Mouse (Mus musculus) forebrain, embryonic 12.5 days (tissue): ENCODE measurements around the gene Cbx1. TPM values are rescaled to one million over a fixed set of nuclear protein-coding genes. Genes with fewer than 3 reads are reported as not detected.
"Not testable (repeated sequence)": the region's sequence is repeated elsewhere in the genome, so short reads cannot be mapped to it uniquely, and the experiment has no call there.

Experiments
- ATAC-seq: fragments of 200-750 bp; cut with Nextera tagmentation; 2 replicates; pipeline ENCODE4 v1.8.0; 2017; ENCODE audit warnings: moderate TSS enrichment; ENCODE audit not compliant: low FRiP score
- H3K27ac ChIP-seq: fragments of 300-500 bp; sonication (generic); 2 replicates; pipeline ENCODE4 v1.5.1; 2016; ENCODE audit warnings: mild to moderate bottlenecking
- H3K27me3 ChIP-seq: fragments of 300-500 bp; sonication (generic); 2 replicates; pipeline ENCODE4 v1.6.1; 2016; ENCODE audit warnings: mild to moderate bottlenecking
- H3K36me3 ChIP-seq: fragments of 300-500 bp; sonication (generic); replicated peaks from 2 replicates; pipeline ENCODE4 v1.6.1; 2016; ENCODE audit warnings: mild to moderate bottlenecking
- H3K4me1 ChIP-seq: fragments of 300-500 bp; sonication (generic); 2 replicates; pipeline ENCODE4 v1.6.1; 2016
- H3K4me2 ChIP-seq: fragments of 300-500 bp; sonication (generic); 2 replicates; pipeline ENCODE4 v1.6.1; 2016; ENCODE audit warnings: mild to moderate bottlenecking, moderate library complexity
- H3K4me3 ChIP-seq: fragments of 300-500 bp; sonication (generic); replicated peaks from 2 replicates; pipeline ENCODE4 v1.5.1; 2016; ENCODE audit warnings: mild to moderate bottlenecking
- H3K9ac ChIP-seq: fragments of 300-500 bp; sonication (generic); 2 replicates; pipeline ENCODE4 v1.6.1; 2016; ENCODE audit warnings: mild to moderate bottlenecking
- H3K9me3 ChIP-seq: fragments of 300-500 bp; sonication (generic); 2 replicates; pipeline ENCODE4 v1.6.1; 2016
- WGBS: fragments of 180-500 bp; shearing (Covaris S2); methylation state at CpG from one replicate; pipeline ENCODE4 v1.1.7; 2016; 5-methylcytosine and 5-hydroxymethylcytosine counted together
- polyA plus RNA-seq: library from polyadenylated mRNA; unstranded; fragments of >200 nt; fragmentation: Nextera tagmentation; extraction: Ambion mirVana; gene quantifications from 2 replicates; pipeline ENCODE4 v1.2.1, GENCODE M21; 2016

Gene Cbx1
- polyA plus RNA-seq, 1 experiment from 2014 or later, result 168 TPM

DNA sequence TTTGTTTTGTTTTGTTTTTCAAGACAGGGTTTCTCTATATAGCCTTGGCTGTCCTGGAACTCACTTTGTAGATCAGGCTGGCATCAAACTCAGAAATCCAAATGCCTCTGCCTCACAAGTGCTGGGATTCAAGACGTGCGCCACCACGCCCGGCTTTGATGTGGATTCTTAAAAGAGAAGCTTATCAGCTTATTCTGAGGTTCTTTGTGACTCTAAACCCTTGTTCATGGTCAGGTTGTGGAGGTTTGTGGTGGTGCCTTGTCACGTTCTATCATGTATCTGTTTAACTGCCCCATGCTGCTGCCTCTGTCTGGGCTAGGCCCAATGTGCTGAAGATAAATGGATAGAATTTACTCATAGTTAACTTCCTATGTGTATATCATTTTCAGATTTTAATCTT is 16.7 kb downstream of the Cbx1 start:
- Histone ChIP-seq H3K4me2 (no peak overlapping the region), H3K27ac (no peak overlapping the region), H3K4me1 (no peaks in the 10 kb centered on the region), H3K9me3 (no peaks in the 10 kb centered on the region), H3K9ac (no peak overlapping the region), H3K4me3 (no peak overlapping the region), H3K36me3 (peaks cover 90% of the 10 kb centered on the region), H3K27me3 (no peaks in the 10 kb centered on the region)
- WGBS, result 93% methylated on average over 5 of the region's 5 CpGs
- no peak for ATAC-seq

DNA sequence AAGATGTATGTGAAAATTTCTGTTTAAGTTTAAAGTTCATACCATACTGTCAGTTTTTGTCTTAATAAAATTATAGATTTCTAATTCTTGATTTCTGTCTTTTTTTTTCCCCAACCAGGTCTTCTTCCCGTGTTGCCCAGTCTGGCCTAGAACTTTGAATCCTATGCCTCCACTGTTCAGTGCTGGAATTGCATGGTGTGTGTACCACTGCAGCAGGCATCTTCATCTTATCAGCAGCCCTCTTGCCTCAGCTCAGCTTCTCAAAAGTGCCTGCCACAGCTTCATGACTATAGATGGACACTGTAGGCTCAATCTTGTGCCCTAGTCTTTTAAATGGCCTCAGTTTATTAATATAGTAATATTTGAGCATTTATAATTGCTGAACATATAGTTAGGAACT is 19.1 kb downstream of the Cbx1 start:
- ATAC-seq, result no peak
- no peak overlapping the region for H3K9ac ChIP-seq
- H3K4me3 ChIP-seq, result no peak overlapping the region
- H3K9me3 ChIP-seq, result no peaks in the 10 kb centered on the region
- H3K36me3 ChIP-seq, result peaks cover 89% of the 10 kb centered on the region
- no peaks in the 10 kb centered on the region for H3K27me3 ChIP-seq
- WGBS, result 61% methylated on average over 1 of the region's 1 CpGs
- no peak overlapping the region for H3K4me2 ChIP-seq
- no peak overlapping the region for H3K27ac ChIP-seq
- H3K4me1 ChIP-seq, result no peaks in the 10 kb centered on the region

DNA sequence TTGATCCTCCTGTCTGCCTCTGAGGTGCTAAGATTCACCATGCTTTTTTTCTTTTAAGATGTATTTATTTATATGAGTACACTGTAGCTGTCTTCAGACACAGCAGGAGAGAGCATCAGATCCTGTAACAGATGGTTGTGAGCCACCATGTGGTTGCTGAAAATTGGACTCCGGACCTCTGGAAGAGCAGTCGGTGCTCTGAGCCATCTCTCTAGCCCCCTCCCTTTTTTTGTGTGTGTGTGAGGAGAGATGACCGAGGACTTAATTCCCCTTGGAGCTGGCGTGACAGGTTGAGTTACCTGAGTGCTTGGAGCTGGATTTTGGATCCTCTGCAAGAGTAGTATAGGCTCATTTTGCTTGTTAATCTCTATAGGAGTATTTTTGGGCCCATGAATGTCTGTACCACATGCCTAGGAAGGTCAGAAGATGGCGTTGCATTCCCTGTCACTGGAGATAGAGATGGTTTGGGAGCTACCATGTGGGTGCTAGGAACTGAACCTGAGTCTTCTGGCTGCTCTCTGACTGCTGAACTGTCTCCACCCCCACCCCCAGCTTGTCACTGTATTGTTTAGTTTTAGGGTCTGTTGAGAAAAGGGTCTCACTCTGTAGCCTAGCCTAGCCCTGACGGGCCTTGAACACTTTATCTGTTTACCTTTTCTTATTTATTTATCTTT is 20.8 kb downstream of the Cbx1 start:
- H3K9me3 ChIP-seq, result no peaks in the 10 kb centered on the region
- H3K27ac ChIP-seq, result no peak overlapping the region
- no peak for ATAC-seq
- H3K27me3 ChIP-seq, result no peaks in the 10 kb centered on the region
- H3K4me1 ChIP-seq, result no peaks in the 10 kb centered on the region
- H3K36me3 ChIP-seq, result peaks cover 83% of the 10 kb centered on the region
- no peak overlapping the region for H3K9ac ChIP-seq
- 92% methylated on average over 6 of the region's 6 CpGs for WGBS
- no peak overlapping the region for H3K4me2 ChIP-seq
- H3K4me3 ChIP-seq, result no peak overlapping the region

DNA sequence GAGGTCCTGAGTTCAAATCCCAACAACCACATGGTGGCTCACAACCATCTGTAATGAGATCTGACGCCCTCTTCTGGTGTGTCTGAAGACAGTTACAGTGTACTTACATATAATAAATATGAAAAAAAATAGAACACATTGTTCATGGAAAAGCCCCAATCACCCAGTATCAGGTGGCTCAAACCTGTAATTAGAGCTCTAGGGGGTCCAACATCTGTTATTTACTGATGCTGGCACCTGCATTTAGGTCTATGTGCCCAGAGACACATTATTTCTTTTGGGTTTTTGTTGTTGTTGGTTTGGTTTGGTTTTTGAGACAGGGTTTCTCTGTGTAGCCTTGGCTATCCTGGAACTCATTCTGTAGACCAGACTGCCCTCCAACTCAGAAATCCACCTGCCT is 22.3 kb downstream of the Cbx1 start:
- not testable (repeated sequence) for H3K9ac ChIP-seq, H3K27me3 ChIP-seq, H3K9me3 ChIP-seq, H3K4me2 ChIP-seq, H3K4me1 ChIP-seq, H3K4me3 ChIP-seq, ATAC-seq, H3K27ac ChIP-seq
- 91% methylated on average over 1 of the region's 1 CpGs for WGBS
- H3K36me3 ChIP-seq, result peaks cover 79% of the 10 kb centered on the region

DNA sequence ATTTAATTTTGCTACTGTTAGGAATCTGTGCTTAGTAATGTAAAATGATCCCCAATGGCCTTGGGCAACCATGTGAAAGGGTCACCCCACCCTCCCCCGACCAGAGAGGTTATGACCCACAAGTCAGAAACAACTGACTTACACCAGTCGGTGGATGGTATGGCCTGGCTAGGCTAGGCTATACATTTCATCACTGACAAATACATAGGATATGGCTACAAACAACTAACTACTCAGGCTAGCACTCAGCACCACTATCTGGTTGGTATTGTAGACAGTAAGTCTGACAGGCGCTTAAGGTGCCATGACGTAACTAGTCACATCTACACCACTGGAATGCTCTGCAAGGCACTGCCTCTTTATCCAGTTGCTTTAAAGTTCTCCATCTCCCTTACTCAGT is 24.5 kb downstream of the Cbx1 start:
- H3K9me3 ChIP-seq, result no peaks in the 10 kb centered on the region
- H3K4me2 ChIP-seq, result no peak overlapping the region
- H3K4me1 ChIP-seq, result no peaks in the 10 kb centered on the region
- H3K4me3 ChIP-seq, result no peak overlapping the region
- no peak overlapping the region for H3K9ac ChIP-seq
- no peak overlapping the region for H3K27ac ChIP-seq
- WGBS, result 83% methylated on average over 4 of the region's 4 CpGs
- ATAC-seq, result no peak
- H3K27me3 ChIP-seq, result no peaks in the 10 kb centered on the region
- H3K36me3 ChIP-seq, result peaks cover 87% of the 10 kb centered on the region

DNA sequence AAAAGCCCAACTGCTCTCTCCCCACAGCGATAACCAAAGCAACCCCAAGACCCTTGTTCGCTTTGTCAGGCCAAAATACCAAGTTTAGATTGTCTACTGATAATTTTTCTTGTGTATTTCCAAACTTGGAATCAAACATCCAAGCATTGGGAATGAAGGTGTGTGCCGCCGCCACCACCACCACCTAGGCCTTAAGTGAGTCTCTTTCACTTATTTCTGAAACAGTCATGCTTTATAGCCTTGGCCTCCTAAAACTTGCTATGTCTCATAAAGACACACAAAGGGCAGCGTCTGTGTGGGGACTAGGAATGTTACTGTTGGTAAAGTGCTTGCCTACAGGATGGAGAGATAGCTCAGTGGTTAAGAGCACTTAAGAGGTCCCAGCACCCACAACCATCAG is 25.0 kb downstream of the Cbx1 start:
- Histone ChIP-seq H3K9ac (no peak overlapping the region), H3K36me3 (peaks cover 87% of the 10 kb centered on the region), H3K4me1 (no peaks in the 10 kb centered on the region), H3K9me3 (no peaks in the 10 kb centered on the region), H3K27me3 (no peaks in the 10 kb centered on the region), H3K4me2 (no peak overlapping the region), H3K4me3 (no peak overlapping the region), H3K27ac (no peak overlapping the region)
- WGBS, result 92% methylated on average over 5 of the region's 5 CpGs
- ATAC-seq, result no peak

DNA sequence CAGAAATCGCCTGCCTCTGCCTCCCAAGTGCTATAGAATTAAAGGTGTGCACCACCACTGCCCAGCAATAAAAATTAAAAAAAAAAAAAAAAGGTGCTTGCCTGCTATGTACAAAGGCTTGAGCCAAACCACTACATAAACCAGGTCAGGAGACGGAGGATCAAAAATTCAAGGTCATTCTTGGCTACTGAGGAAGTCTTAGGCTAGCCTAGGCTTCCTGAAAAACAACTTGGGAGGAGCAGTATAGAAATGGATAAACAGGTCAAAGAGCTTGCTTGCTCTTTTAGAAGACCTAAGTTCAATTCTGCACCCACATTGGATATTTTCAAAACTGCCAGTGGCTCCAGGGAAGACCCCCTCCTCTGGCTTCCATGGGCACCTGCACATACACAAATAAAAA is 25.5 kb downstream of the Cbx1 start:
- no peak overlapping the region for H3K9ac ChIP-seq
- 86% methylated on average over 2 of the region's 2 CpGs for WGBS
- peaks cover 87% of the 10 kb centered on the region for H3K36me3 ChIP-seq
- H3K4me2 ChIP-seq, result no peak overlapping the region
- no peak overlapping the region for H3K27ac ChIP-seq
- ATAC-seq, result no peak
- H3K4me1 ChIP-seq, result no peaks in the 10 kb centered on the region
- H3K4me3 ChIP-seq, result no peak overlapping the region
- H3K9me3 ChIP-seq, result no peaks in the 10 kb centered on the region
- H3K27me3 ChIP-seq, result no peaks in the 10 kb centered on the region

DNA sequence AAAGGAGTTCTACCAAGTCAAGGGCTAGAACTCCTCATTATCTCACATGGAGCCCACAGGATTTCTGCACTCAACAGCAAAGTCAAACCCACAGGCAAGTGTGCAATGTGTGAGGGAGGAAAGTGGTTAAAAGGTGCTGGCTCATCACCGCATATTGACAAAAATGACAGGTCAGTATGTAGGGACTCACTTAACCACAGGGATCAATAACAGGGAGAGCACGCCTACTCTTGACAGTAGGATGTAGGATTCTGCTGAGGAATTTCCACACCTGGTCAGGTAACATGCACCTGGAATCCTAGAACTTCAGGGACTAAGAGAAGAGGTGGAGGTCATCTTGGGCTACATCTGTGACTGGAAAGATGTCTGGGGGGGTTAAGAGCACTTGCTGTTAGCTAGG is 27.0 kb downstream of the Cbx1 start:
- H3K36me3 ChIP-seq, result peaks cover 88% of the 10 kb centered on the region
- H3K4me1 ChIP-seq, result no peaks in the 10 kb centered on the region
- no peak overlapping the region for H3K27ac ChIP-seq
- no peak overlapping the region for H3K9ac ChIP-seq
- no peaks in the 10 kb centered on the region for H3K27me3 ChIP-seq
- no peaks in the 10 kb centered on the region for H3K9me3 ChIP-seq
- H3K4me3 ChIP-seq, result no peak overlapping the region
- 94% methylated on average over 2 of the region's 2 CpGs for WGBS
- H3K4me2 ChIP-seq, result no peak overlapping the region
- ATAC-seq, result no peak

DNA sequence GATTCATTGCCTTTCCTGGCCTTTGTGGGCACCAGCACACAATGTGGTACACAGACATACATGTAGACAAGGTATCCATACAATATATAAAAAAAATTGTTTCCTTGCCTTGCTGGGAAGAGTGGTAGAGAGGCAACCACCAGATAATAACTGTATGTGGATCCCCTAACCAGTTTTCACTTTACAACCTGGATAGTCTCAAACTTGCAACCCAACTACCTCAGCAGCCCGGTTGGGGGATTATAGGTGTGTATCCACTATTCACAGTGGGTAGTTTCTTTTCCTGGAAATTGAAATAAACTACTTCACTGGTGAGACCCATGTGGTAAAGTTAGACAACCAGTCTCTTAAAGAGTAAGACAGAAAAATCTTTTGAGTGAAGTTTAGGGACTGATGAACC is 27.6 kb downstream of the Cbx1 start:
- no peaks in the 10 kb centered on the region for H3K4me1 ChIP-seq
- no peak for ATAC-seq
- H3K9me3 ChIP-seq, result no peaks in the 10 kb centered on the region
- no peak overlapping the region for H3K4me2 ChIP-seq
- H3K27me3 ChIP-seq, result no peaks in the 10 kb centered on the region
- H3K4me3 ChIP-seq, result no peak overlapping the region
- peaks cover 88% of the 10 kb centered on the region for H3K36me3 ChIP-seq
- H3K9ac ChIP-seq, result no peak overlapping the region
- 100% methylated on average over 1 of the region's 1 CpGs for WGBS
- H3K27ac ChIP-seq, result no peak overlapping the region

DNA sequence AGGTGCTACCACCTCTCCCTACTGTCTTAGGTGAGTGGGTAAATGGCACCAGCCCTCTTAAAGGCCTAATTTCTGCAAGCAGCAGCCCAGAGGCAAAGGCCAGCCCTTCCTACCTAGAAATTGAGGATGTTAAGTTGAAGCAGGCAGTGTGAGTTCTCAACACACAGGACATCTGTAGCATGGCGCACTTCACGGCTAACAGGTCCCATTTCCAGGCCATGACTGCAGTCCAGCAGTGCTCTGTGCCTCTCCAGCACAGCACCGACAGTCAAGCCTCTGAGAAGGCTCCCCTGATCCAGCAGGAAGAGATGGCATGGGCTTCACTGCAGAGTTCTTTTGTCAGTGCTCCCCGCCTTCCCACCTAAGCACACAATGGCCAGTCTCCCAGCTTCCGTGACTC is 28.1 kb downstream of the Cbx1 start:
- H3K9me3 ChIP-seq, result no peaks in the 10 kb centered on the region
- H3K27ac ChIP-seq, result no peak overlapping the region
- ATAC-seq, result no peak
- H3K36me3 ChIP-seq, result peaks cover 88% of the 10 kb centered on the region
- no peak overlapping the region for H3K4me3 ChIP-seq
- H3K4me2 ChIP-seq, result no peak overlapping the region
- no peak overlapping the region for H3K9ac ChIP-seq
- H3K27me3 ChIP-seq, result no peaks in the 10 kb centered on the region
- WGBS, result 69% methylated on average over 5 of the region's 5 CpGs
- H3K4me1 ChIP-seq, result no peaks in the 10 kb centered on the region

DNA sequence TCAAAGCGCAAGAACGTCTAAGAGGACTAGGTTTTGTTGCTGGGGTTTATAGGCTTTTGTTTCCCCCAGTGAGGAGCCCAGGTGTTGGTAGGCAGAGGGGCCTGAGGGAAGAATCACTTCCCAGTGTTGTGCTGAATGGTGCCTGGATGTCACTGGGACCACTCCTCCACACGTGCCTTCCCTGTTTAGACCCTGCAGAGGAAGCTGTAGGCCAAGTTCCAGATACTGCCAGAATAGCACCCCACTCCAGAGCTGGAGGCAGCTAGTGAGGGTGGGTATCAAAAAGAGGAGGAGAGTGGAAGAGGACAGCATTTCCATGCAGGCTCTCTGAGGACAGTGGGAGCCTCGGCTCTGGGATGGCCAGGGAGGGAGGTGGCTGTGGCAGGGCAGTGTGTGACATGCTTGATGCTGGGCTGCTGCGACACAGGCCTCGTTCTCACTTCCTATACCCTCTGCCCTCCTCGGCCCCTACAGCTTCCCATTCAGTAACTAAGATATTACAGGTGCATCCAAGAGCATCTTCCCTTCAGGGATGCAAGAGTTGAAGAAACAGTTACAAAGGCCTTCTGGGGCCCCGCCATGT is 29.3 kb downstream of the Cbx1 start:
- no peaks in the 10 kb centered on the region for H3K9me3 ChIP-seq
- no peak overlapping the region for H3K4me3 ChIP-seq
- H3K36me3 ChIP-seq, result peaks cover 83% of the 10 kb centered on the region
- no peak overlapping the region for H3K27ac ChIP-seq
- no peak overlapping the region for H3K9ac ChIP-seq
- no peaks in the 10 kb centered on the region for H3K27me3 ChIP-seq
- no peak for ATAC-seq
- 79% methylated on average over 8 of the region's 8 CpGs for WGBS
- no peak overlapping the region for H3K4me2 ChIP-seq
- H3K4me1 ChIP-seq, result peaks cover 9% of the 10 kb centered on the region

DNA sequence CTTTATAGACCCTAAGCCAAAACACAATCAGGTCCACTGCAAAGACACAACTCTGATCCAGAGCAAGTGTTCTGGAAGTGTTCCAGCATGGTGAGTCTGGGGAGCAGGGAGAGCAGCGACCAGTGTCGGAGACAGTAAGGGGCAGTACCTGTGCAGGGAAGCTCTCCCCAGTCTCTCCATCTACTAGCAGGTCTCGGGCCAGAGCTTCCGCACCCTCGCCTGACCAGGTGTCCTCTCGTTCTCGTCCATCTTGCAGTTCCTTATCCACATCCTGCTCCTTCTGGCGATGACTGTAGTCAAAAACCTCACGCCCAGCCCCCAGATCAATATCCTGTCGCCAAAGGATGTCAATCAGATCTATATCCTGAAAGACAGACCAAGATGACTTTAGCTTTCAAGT is 33.0 kb downstream of the Cbx1 start:
- Histone ChIP-seq H3K27me3 (no peaks in the 10 kb centered on the region), H3K9me3 (no peaks in the 10 kb centered on the region), H3K4me1 (peaks cover 46% of the 10 kb centered on the region), H3K4me2 (no peak overlapping the region), H3K36me3 (peaks cover 66% of the 10 kb centered on the region), H3K27ac (no peak overlapping the region), H3K9ac (no peak overlapping the region), H3K4me3 (no peak overlapping the region)
- ATAC-seq, result no peak
- WGBS, result 88% methylated on average over 10 of the region's 10 CpGs

DNA sequence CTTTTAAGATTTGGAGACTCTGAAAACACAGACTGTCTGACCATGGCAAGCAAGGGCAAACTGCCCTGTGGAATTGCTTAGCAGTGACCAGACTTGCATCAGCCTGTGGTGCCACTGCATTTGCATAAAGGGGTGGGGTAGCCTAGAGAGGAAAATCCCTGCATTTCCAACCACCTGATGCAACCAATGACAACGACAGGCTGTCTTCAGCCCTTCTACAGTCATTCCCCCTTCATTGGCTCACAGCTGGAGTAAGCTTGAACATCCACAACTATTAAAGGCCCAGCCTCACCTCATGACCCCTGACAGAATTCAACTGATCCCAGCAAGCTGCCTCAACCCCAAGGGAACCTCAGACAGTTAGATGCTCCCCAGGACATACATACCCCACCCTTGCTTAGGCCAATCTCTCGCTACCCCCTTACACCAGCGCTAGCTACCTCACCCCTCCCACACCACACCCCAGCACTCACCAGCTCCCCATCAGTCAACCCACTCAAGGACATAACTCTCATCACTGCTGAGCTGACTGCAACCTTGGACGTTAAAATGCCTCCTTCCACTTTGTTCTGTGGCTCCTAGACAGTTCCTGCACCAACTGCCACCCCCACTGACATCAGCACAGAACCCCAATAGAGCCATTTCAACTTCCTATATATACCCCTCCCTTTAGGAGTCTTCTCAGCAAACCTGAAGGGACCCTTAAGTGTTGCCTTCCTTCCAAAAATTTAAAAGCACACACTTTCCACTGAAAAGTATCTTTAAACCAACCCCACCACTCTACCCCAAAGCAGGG is 33.9 kb downstream of the Cbx1 start:
- peak overlapping the region; percentile 52 for H3K4me3 ChIP-seq
- peak overlapping the region; percentile 68 for H3K9ac ChIP-seq
- H3K27me3 ChIP-seq, result no peaks in the 10 kb centered on the region
- H3K4me1 ChIP-seq, result peaks cover 55% of the 10 kb centered on the region
- peak overlapping the region; percentile 90; the same call in 1 of the 2 replicates for H3K27ac ChIP-seq
- peak overlapping the region; percentile 99 for H3K4me2 ChIP-seq
- H3K36me3 ChIP-seq, result peaks cover 66% of the 10 kb centered on the region
- no peak for ATAC-seq
- no peaks in the 10 kb centered on the region for H3K9me3 ChIP-seq
- 37% methylated on average over 4 of the region's 4 CpGs for WGBS
